Mouse (Mus musculus): ENCODE measurements at regions not wholly inside any gene's neighbourhood (a gene's known extent, or its start where the extent isn't known, plus 50 kb on each side); places are given as distances from the start of the nearest gene placed in this dataset.
A peak's percentile ranks its signal among the peaks of the same experiment; 100 is the strongest.
"Not testable (repeated sequence)": the region's sequence is repeated elsewhere in the genome, so short reads cannot be mapped to it uniquely, and the experiment has no call there.

- ATAC-seq (ENCODE audit: low FRiP score) (no peak), DNase-seq (ENCODE audit: low spot score) (no peak)
- H3K36me3 ChIP-seq (ENCODE audit: insufficient read depth, low read length) = no peaks in the 10 kb centered on the region
- H3K27ac ChIP-seq (ENCODE audit: low read depth, low read length) = no peak overlapping the region
- no peak overlapping the region for H3K9ac ChIP-seq (replicated peaks; ENCODE audit: low read length, poor library complexity, severe bottlenecking)
- no peaks in the 10 kb centered on the region for H3K27me3 ChIP-seq (ENCODE audit: insufficient read depth, low read length)
- TF ChIP-seq CTCF (IDR thresholded peaks at IDR 0.05) = no peak
- H3K4me3 ChIP-seq (ENCODE audit: low read depth, low read length) = no peak overlapping the region
- no peaks in the 10 kb centered on the region for H3K9me3 ChIP-seq (ENCODE audit: low read length)
- H3K4me1 ChIP-seq (ENCODE audit: insufficient read depth, low read length) = 0 out of 2 replicates have a peak, but pooled peaks cover 3% of the 10 kb centered on the region
- H3K4me2 ChIP-seq (ENCODE audit: low read depth, low read length, poor library complexity, severe bottlenecking) = no peak overlapping the region
- 41% methylated on average over 1 of the region's 1 CpGs for WGBS
Observed at GRCm38 (mm10) chr2:107468671-107469070, 178.2 kb downstream of the Kcna4 start.

- Histone ChIP-seq H3K4me3 (ENCODE audit: low read depth, low read length) (no peak overlapping the region), H3K9me3 (ENCODE audit: low read length) (no peaks in the 10 kb centered on the region), H3K4me2 (ENCODE audit: low read depth, low read length, poor library complexity, severe bottlenecking) (no peak overlapping the region), H3K36me3 (ENCODE audit: insufficient read depth, low read length) (no peaks in the 10 kb centered on the region), H3K9ac (replicated peaks; ENCODE audit: low read length, poor library complexity, severe bottlenecking) (no peak overlapping the region), H3K27ac (ENCODE audit: low read depth, low read length) (no peak overlapping the region), H3K27me3 (ENCODE audit: insufficient read depth, low read length) (no peaks in the 10 kb centered on the region), H3K4me1 (ENCODE audit: insufficient read depth, low read length) (no peaks in the 10 kb centered on the region)
- WGBS = 64% methylated on average over 7 of the region's 7 CpGs
- no peak for TF ChIP-seq CTCF (IDR thresholded peaks at IDR 0.05)
- no peak for DNase-seq (ENCODE audit: low spot score)
- ATAC-seq (ENCODE audit: low FRiP score) = no peak
Observed at GRCm38 (mm10) chr2:107503646-107504379, 213.4 kb downstream of the Kcna4 start.

DNA sequence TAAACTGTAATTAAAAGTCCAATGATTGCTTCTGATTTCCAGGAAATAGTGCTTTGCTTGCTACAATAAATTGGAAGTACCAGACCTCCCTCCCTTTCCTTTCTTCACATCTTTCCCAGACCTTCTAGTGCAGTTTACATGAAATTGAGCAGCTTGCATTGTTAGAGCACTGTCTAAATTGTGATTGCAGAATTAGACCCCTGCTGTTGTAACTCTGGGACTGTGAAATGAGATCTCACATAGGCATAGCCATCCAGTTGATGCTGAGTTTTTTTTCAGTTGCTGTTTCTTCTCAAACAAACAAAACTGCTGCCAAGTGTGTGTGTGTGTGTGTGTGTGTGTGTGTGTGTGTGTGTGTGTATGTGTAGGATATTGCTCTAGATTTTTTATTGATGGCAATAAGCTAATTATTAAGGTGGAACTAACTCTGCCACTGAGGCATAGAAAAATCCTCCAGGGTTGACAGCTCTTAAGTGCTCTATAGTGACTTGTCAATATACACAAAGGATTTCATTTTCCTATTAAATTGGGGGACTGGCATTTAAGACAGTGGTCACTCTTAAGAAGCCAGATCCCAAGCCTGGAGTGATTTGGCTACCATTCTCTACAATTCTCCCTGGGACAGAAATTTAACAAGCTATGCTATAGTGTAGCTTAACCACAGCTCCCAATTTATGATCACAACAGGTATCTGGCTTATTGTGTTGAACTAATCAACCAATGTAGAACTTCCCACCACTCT lies 217.2 kb downstream of the Kcna4 start:
- ATAC-seq (ENCODE audit: low FRiP score) = no peak

DNA sequence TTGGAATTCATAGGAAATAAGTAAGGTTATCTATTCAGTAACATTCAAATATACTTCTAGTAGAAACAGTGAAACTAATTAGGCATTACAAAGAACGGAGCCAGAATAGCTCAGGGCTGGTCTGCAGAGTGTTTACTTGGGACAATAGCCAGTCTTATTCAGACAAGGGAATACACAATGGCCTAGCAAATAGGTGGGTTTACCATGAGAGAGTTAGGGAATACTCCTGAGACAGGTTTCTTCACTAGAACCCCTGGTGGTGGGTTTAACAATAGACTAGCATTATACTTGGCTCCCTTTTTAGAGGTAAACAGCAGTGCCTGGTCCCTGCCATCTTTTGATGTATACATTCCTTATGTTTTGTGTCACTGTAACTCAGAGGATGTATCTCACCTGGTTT lies 225.0 kb downstream of the Kcna4 start:
- H3K9ac ChIP-seq (replicated peaks; ENCODE audit: low read length, poor library complexity, severe bottlenecking); H3K4me3 ChIP-seq (ENCODE audit: low read depth, low read length); H3K4me1 ChIP-seq (ENCODE audit: insufficient read depth, low read length); H3K36me3 ChIP-seq (ENCODE audit: insufficient read depth, low read length); H3K27me3 ChIP-seq (ENCODE audit: insufficient read depth, low read length); H3K4me2 ChIP-seq (ENCODE audit: low read depth, low read length, poor library complexity, severe bottlenecking); H3K27ac ChIP-seq (ENCODE audit: low read depth, low read length); DNase-seq (ENCODE audit: low spot score); H3K9me3 ChIP-seq (ENCODE audit: low read length); ATAC-seq (ENCODE audit: low FRiP score): not testable (repeated sequence)
- 71% methylated on average over 1 of the region's 1 CpGs for WGBS

More for the DNA sequence above, 217.2 kb downstream of the Kcna4 start:
- no peaks in the 10 kb centered on the region for H3K27me3 ChIP-seq (ENCODE audit: insufficient read depth, low read length)
- no peak overlapping the region for H3K9ac ChIP-seq (replicated peaks; ENCODE audit: low read length, poor library complexity, severe bottlenecking)
- H3K9me3 ChIP-seq (ENCODE audit: low read length) = no peaks in the 10 kb centered on the region
- no peak overlapping the region for H3K4me3 ChIP-seq (ENCODE audit: low read depth, low read length)
- no peaks in the 10 kb centered on the region for H3K4me1 ChIP-seq (ENCODE audit: insufficient read depth, low read length)
- no peak for TF ChIP-seq CTCF (IDR thresholded peaks at IDR 0.05)
- peak; percentile 70 for DNase-seq (ENCODE audit: low spot score)
- no peak overlapping the region for H3K4me2 ChIP-seq (ENCODE audit: low read depth, low read length, poor library complexity, severe bottlenecking)
- no peak overlapping the region for H3K27ac ChIP-seq (ENCODE audit: low read depth, low read length)
- no peaks in the 10 kb centered on the region for H3K36me3 ChIP-seq (ENCODE audit: insufficient read depth, low read length)

- Histone ChIP-seq H3K9me3 (ENCODE audit: low read length) (no peaks in the 10 kb centered on the region), H3K27me3 (ENCODE audit: insufficient read depth, low read length) (no peaks in the 10 kb centered on the region), H3K27ac (ENCODE audit: low read depth, low read length) (no peak overlapping the region), H3K4me3 (ENCODE audit: low read depth, low read length) (no peak overlapping the region), H3K4me1 (ENCODE audit: insufficient read depth, low read length) (no peaks in the 10 kb centered on the region), H3K9ac (replicated peaks; ENCODE audit: low read length, poor library complexity, severe bottlenecking) (no peak overlapping the region), H3K4me2 (ENCODE audit: low read depth, low read length, poor library complexity, severe bottlenecking) (no peak overlapping the region), H3K36me3 (ENCODE audit: insufficient read depth, low read length) (no peaks in the 10 kb centered on the region)
- DNase-seq (ENCODE audit: low spot score) = no peak
- WGBS = 78% methylated on average over 1 of the region's 1 CpGs
- ATAC-seq (ENCODE audit: low FRiP score) = no peak
- no peak for TF ChIP-seq CTCF (IDR thresholded peaks at IDR 0.05)
Observed at GRCm38 (mm10) chr2:107518107-107518506, 227.7 kb downstream of the Kcna4 start.

GRCm38 (mm10) chr2:107518759-107519158 lies 228.3 kb downstream of the Kcna4 start:
- H3K9me3 ChIP-seq (ENCODE audit: low read length) = no peaks in the 10 kb centered on the region
- TF ChIP-seq CTCF (IDR thresholded peaks at IDR 0.05) = no peak
- 90% methylated on average over 2 of the region's 2 CpGs for WGBS
- no peak overlapping the region for H3K4me3 ChIP-seq (ENCODE audit: low read depth, low read length)
- no peaks in the 10 kb centered on the region for H3K27me3 ChIP-seq (ENCODE audit: insufficient read depth, low read length)
- H3K4me1 ChIP-seq (ENCODE audit: insufficient read depth, low read length) = no peaks in the 10 kb centered on the region
- no peak overlapping the region for H3K4me2 ChIP-seq (ENCODE audit: low read depth, low read length, poor library complexity, severe bottlenecking)
- no peak overlapping the region for H3K27ac ChIP-seq (ENCODE audit: low read depth, low read length)
- ATAC-seq (ENCODE audit: low FRiP score) (no peak), DNase-seq (ENCODE audit: low spot score) (no peak)
- no peaks in the 10 kb centered on the region for H3K36me3 ChIP-seq (ENCODE audit: insufficient read depth, low read length)
- H3K9ac ChIP-seq (replicated peaks; ENCODE audit: low read length, poor library complexity, severe bottlenecking) = no peak overlapping the region

Data from midbrain, postnatal 0 days (tissue).